Mouse (Mus musculus) spleen, embryonic (tissue): ENCODE data around the gene Dna2.

ENCODE experiments used
- CTCF ChIA-PET: fragments of 350-600 bp; sonication (Branson Sonifier 250); formaldehyde crosslinking; loops from one replicate; lab custom pipeline; 2022; lab: Charles Lee

The Dna2 gene

DNA sequence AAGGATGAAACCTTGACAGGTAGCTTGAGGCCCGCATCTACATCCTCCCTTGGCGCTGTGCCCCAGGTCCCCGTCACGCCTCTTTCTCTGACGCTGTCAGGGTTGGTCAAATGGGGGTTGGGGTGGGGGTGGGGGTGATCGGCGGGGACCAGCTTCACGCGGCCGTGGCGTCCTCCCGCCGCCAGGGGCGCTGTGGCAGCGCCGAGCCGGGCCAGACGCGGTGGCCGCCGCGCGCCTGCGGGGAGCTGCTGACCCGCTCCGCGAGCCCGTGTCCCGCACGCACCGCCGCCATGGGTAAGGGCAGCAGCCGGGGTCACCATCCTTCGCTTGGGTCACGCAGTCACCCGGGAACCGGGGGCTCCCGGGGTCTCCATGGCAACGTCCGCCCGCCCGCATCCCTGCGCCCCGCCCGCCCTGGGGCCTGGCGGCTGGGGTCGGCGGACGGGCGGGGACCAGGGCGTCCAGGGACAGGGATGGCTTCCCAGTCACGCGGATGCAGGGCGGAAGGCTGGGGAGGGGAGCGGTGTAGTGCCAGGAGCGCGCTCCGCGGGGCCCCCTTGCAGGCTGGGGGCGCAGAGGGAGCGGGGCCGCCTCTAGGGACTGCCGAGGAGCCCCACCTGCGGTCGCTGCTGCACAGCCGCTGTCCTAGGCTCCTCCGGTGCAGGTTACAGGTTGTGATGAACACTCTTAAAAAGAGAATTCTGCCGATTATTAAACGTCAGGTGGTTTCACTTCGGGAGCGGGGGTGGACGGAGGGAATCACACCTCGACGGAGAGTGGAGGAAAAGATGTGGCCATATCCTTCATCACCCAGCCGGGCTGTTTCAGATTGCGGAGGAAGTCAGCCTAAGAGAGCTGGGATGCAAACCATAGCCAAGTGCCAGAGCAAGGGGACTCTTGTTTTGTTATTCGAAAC, 33.5 kb downstream of the Dna2 start, which contains the start of gene Rufy2:
Rufy2 (plus strand) TSS at position 185 of the 916 bp plus-strand sequence.
- CTCF ChIA-PET, result interaction anchor here (0.7 kb wide), 1 partner anchor 29 kb away, joined by 4 read pairs; no protein-coding TSS in a partner anchor

GRCm38 (mm10) chr10:62984072-62984471, 37.2 kb downstream of the Dna2 start:
- CTCF ChIA-PET, result no interaction called here

DNA sequence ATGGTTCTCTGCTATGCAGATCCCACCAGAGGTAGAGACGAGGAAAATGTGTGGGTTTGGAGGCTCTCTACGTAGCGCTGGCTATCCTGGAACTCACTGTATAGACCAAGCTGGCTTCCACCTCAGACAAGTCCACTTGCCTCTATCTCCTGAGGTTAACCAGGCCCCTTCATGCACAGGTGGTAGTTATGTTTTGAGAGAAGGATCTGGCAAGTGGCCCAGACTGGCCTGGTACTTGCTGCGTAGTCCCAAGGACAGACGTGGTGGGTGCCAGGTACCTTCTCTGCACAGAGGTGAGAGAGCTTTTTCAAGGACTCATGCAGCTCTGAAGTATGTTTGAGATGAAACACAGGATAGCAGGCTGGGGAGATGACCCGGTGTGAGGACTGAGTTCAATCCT, 37.7 kb downstream of the Dna2 start:
- CTCF ChIA-PET, result no interaction called here

GRCm38 (mm10) chr10:62987341-62987740, 40.5 kb downstream of the Dna2 start:
- CTCF ChIA-PET, result no interaction called here

DNA sequence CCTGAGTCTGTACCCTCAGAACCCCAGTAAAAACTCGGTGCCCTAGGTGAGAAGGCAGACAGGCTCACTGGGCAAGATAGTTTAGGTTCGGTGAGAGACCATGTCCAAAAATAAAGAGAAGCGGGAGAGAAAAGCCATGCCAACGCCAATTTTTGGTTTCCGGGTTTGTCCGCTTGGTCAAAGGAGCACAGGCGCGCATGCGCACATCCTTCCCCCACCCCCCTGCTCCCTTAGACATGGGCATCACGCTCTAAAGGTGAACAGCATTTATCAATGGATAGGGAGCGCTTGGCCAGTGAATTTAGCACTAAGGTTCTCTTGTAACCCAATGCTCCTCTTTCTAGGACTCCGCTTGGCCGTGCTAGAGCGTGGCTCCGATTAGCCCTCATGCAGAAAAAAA, 43.8 kb downstream of the Dna2 start:
- CTCF ChIA-PET, result interaction anchor here (0.5 kb wide), 1 partner anchor 78 kb away, joined by 3 read pairs; no protein-coding TSS in a partner anchor

- CTCF ChIA-PET, result no interaction called here
Measured at GRCm38 (mm10) chr10:62993991-62994390, 47.2 kb downstream of the Dna2 start.

DNA sequence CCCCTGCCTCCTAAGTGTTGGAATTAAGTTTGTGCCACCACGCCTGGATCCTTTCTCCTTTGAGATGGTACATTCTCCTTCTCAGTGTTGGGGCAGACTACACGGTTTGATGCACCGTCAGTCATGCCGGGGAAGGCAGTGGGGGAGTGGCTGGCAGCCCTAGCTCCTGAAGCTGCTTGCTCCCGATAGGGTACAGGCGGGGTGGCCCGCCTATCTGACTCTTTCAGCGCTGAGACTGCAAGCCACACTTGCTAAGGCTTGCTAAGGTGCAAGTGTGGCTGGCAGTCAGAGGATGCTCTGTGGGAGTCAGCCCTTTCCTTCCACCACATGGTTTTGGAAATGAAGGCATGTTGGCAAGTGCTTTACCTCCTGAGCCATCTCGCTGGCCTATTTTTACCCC, 53.8 kb downstream of the Dna2 start:
- CTCF ChIA-PET, result no interaction called here

GRCm38 (mm10) chr10:63003252-63003651, 56.4 kb downstream of the Dna2 start:
- CTCF ChIA-PET, result no interaction called here

DNA sequence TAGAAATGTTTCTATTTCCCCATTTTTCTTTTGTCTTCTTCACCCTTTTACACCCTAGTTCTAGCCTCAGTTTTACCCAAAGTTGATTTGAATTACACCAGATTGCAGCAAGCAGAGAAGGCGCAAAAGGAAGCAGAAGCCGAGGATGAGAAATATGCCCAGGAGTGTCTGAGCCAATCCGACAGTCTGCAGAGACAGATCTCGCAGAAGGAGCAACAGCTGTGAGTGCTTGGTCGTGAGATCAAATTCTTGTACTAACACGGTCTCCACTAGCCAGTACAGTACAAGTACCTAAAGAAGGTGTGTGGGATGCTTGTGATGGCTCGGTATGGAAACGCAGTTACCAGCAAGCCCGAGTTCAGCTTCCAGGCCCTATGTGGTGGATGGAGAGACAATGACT, 57.7 kb downstream of the Dna2 start:
- CTCF ChIA-PET, result no interaction called here

- CTCF ChIA-PET, result no interaction called here
Measured at GRCm38 (mm10) chr10:63008193-63008592, 61.4 kb downstream of the Dna2 start.

DNA sequence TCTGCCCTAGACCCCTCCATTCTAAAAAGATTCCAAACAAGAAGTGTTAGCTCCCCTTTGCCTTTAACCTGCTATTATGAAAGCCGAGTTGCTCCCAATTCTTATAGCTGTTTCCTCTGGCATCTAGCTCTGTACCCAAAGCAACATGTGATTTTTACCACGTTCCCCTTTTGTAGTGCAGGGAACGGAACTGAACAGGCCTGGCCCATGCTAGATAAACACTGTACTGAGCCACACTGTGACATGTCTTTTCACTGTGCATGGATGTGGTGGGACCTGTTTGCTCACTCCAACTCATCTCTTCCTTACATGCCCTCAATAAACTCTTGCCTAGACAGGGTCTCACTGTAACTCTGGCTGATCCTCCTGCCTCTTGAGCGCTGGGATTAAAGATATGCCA, 63.4 kb downstream of the Dna2 start:
- CTCF ChIA-PET, result no interaction called here

DNA sequence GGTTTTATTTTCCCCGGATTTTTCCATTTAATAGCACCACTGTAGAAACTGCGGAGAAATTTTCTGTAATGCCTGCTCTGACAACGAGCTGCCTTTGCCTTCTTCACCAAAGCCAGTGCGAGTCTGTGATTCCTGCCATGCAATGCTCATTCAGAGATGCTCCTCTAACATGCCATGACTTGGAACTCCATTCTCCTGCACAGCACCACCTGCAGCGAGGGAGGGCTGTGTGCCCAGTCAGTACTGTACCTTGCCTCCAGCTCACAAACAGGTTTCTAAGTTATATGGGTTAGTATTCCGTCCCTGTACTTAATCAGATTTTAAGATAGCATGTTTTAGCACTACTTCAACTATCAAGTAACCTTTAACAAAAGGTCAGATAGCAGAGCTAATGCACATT, 64.7 kb downstream of the Dna2 start:
- CTCF ChIA-PET, result no interaction called here

GRCm38 (mm10) chr10:63013476-63013875, 66.7 kb downstream of the Dna2 start:
- CTCF ChIA-PET, result interaction anchor here (0.6 kb wide), 1 partner anchor 427 kb away, joined by 3 read pairs; no protein-coding TSS in a partner anchor

DNA sequence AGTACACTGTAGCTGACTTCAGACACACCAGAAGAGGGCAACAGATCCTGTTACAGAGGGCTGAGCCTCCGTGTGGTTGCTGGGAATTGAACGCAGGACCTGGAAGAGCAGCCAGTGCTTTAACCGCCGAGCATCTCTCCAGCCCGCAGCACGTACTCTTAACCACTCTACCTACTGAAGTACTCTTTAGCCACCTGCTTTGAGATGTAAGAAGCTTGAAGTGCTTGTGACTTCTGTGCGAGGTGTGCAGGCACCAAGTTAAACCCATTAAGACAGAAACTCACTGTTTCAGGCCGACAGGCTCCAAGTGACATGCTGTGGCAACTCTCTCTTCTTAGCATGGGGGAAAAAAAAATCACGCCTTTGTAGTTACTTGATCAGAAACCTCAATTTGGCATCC, 67.3 kb downstream of the Dna2 start:
- CTCF ChIA-PET, result no interaction called here

DNA sequence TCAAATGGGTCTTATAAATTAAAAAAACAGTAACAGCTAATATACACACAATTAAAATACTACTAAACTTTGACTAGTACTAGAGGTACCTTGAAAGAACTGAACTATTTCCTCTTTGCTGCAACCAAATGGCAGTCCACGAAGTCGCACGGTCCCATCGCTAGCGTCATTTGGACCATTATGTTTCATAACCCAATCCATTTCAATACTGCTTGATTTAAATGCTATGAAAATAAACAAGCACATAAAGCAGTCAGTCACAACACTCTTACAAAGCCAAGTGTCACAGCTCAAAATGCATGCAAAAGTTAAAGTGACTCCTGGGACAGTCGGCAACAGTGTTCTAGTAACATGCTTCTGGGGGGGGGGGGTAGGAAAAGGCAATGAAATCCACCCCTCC, 72.5 kb downstream of the Dna2 start:
- CTCF ChIA-PET, result interaction anchor here (0.6 to 0.7 kb wide), 2 partner anchors 21 to 142 kb away, joined by 3 to 6 read pairs; no protein-coding TSS in a partner anchor

GRCm38 (mm10) chr10:63021702-63022101, 74.9 kb downstream of the Dna2 start:
- CTCF ChIA-PET, result interaction anchor here (0.5 to 0.6 kb wide), 2 partner anchors 54 to 100 kb away, joined by 3 read pairs; no protein-coding TSS in a partner anchor

DNA sequence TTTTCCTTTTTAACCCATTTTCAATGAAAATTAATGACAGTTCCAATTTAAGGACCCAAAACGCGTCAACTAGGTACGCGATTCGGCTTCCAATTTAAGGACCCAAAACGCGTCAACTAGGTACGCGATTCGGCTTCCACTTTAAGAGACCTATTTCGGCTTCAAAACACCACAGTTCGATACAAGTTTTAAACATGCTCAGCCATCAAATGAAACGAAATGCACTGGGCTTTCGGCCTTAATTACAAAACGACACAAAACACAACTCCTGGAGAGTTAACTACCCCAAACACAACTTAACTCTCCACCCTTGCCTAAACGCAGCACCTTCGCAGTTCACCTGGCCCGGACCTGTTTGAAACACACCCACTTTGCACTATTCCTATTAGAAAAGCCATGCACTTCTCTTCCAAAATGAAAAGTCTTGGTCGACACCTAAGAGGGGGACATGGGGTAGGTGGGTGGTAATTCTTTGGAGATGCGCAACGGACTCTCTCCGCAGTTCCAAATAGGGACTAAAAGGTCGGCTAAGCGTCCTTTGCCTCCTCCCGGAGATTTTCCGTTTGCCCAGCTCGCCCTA, 75.8 kb downstream of the Dna2 start:
- CTCF ChIA-PET, result no interaction called here

DNA sequence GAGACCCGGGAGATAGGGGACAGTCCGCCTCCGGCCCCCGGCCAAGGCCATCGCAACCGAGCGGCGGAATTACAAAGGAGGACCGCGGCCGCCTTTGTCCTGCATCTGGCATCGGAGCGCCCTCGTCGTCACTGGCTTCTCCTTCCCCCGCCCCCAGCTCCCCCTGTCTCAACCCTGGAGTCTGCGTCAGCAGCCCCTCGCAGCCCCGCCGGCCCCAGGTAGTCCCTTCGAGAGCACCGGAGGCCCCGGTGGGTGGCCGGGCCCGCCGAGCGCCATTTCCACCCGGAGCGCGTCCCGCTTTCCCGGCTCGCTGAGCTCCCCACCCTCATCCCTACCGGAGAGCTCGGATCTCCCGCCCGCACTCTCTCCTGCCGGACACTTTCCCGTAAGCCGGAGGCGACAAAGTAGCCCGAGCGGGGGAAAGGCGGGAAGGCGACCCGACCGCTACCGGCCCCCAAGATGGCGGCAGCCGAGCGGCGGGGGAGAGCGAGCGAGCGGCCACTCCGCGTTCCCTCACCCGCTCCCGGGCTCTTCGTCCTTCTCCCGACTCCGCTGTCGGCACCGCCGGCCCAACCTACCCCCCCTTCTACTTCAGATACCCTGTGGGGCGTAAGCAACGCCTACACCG, 76.4 kb downstream of the Dna2 start:
- CTCF ChIA-PET, result no interaction called here
